Mouse (Mus musculus) retina, adult 2 months (tissue): ENCODE results near the gene Zfp106.

Source experiments
- DNase-seq: peaks from one replicate; pipeline ENCODE4 v3.0.0-alpha.2; 2012; ENCODE audit warnings: low read depth, low spot score

Gene Zfp106

DNA sequence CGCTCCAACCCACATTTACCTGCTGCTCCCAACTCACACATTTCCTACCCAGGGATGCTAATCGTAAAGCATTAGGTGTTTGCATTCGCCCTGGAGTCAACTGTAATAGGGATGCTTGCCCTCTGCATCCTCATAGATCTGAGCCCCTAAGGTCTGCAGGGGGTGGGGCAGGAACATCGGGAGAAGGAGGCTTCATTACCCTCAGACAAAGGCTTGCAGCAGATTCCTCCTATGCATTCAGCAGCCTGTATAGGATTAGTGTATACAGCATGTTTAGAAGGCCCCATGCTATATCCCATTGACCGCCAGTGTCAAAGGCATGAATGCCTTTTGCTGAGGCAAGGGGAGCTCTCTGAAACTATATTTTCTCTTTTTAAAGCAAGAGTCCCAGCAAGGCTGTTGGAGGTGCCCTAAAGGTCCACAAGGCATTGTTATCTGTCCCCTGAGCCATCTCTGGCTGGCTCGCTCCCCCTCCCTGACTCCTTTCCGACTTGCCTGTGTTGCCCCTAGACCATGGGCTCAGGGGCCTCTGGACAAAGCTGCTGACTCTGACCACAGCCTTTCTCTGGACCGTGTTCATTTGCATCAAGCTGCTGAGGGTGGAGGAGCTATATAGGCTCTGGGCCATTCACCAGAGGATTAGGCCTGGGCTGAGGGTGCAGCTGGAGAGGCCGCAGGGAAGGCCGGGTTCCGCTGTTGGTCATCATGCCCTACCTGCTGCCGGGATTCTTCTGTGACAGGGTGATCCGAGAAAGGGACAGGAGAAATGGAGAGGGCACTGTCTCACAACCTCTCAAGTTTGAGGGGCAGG lies 87.2 kb downstream of the Zfp106 start:
- DNase-seq, result no peak

DNA sequence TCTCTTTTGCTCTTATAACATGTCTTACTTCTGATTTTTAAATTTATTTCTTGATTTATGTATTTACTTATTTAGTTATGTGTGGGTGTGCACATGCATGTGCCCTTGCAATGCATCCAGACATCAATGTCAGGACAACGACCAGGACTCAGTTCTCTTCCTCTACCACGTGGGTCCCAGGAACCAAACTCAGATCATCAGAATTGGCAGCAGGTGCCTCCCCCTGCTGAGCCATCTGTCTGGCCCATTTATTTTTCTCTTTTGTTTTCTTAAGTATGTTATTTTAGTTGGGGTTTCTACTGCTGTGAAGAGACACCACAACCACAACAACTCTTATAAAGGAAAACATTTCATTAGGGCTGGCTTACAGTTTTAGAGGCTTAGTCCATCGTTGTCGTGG lies 92.8 kb downstream of the Zfp106 start:
- DNase-seq, result no peak

DNA sequence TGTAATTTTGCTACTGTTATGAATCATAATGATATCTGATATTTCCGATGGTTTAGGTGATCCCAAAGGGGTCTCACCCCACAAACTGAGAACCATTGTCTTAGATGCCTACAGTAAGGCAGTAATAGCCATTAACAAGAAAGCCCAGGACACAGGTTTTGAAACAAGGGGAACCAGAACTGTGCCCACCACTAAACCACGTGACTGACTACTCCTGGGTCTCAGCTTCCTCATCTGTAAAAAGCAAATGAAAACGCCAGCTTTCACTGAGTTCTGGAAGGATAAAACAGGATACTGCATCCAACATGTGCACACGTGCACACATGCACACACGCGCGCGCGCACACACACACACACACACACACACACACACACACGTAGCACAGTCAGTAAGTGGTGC lies 93.9 kb downstream of the Zfp106 start:
- no peak for DNase-seq

DNA sequence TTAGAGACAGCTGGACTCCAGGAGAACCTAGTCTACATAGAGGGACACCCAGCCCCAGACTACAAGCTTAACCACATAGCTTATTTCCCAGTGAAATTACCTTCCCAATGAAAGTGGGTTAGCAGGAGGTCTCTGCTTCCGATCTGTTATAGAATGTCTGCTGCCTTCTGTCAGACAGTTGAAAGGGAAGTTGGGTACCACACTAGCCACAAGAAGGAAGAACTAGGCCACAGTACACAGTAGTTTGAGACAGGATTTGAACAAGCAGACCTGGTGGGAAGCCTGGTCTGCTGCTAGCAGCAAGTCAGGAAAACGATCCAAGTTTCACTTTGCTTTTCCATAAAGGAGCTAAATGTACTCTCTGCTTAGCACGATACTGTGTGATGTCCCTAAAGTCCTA lies 94.4 kb downstream of the Zfp106 start:
- DNase-seq, result no peak

DNA sequence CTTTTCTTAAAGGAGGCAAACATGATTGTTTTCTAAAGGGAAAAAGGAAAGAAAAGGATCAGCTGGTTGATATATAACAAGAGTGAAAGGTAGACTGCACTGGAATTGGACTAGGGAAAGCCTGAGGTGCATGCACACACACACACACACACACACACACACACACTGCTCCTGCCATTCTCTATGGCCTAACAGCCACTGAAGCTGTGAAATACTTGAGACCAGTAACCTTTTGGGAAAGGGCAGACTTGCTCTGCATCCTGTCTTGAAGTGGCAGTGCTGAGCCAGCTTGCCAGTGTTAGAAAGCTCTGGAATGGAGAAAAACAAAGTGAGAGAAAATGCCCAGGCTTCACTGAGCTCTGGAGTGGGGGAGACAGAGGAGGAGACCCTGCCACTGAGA lies 95.6 kb downstream of the Zfp106 start:
- no peak for DNase-seq

DNA sequence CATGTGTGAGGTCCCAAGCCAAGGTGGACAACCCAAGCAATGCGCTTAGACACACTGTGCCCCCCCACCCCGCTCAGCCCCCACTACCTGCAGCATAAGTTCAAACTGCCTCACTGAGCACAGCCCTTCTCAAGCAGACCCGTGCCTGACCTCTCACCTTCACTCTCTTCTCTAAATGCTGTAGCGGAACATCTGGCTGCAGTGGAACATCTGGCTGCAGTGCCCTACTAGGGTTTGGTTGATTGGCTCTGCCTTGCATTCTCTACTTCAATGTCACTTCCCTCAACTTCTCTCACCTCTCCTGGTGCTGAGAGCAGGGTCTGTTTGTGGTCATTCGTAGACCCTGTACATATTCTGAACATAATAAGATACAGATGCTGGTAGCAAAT lies 98.3 kb downstream of the Zfp106 start:
- no peak for DNase-seq

- DNase-seq, result no peak
These were observed 98.8 kb downstream of the Zfp106 start for GRCm38 (mm10) chr2:120464732-120465396.

- DNase-seq, result no peak
These were observed 99.6 kb downstream of the Zfp106 start for GRCm38 (mm10) chr2:120464091-120464490.

DNA sequence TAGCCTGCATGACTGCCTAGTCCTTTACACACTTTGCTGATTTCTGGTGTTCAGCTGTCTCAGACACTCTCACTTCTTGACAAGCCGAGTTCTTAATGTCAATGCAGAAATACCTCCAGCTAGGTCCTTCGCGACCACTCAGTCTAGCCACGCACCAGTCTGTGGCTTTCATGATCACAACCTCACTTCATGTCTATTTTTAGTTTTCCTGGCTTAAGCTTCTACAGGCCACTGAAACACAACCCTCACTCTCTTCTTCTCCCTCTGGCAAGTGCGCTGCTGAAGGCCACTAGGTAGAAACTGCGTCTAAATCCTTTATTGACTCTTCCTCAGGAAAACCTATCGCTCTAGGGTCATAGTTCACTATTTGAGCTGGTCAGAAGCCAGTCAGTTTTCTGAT lies 100.3 kb downstream of the Zfp106 start:
- DNase-seq, result no peak

- DNase-seq, result no peak
These were observed 103.4 kb downstream of the Zfp106 start for GRCm38 (mm10) chr2:120460216-120460615.
